Mouse (Mus musculus) liver, adult 2 months (tissue): ENCODE results near the gene Foxk2.

ENCODE experiments used
- CTCF ChIP-seq: fragments of 200-500 bp; IDR thresholded peaks from 2 replicates; pipeline ENCODE4 v1.5.1; 2011; ENCODE audit warnings: low read depth, low read length, control low read depth
- POLR2A ChIP-seq: fragments of 200-500 bp; IDR thresholded peaks from 2 replicates; pipeline ENCODE4 v1.6.1; 2011; ENCODE audit warnings: low read length, control low read depth; ENCODE audit not compliant: insufficient read depth; ENCODE audit errors: extremely low read depth

DNA sequence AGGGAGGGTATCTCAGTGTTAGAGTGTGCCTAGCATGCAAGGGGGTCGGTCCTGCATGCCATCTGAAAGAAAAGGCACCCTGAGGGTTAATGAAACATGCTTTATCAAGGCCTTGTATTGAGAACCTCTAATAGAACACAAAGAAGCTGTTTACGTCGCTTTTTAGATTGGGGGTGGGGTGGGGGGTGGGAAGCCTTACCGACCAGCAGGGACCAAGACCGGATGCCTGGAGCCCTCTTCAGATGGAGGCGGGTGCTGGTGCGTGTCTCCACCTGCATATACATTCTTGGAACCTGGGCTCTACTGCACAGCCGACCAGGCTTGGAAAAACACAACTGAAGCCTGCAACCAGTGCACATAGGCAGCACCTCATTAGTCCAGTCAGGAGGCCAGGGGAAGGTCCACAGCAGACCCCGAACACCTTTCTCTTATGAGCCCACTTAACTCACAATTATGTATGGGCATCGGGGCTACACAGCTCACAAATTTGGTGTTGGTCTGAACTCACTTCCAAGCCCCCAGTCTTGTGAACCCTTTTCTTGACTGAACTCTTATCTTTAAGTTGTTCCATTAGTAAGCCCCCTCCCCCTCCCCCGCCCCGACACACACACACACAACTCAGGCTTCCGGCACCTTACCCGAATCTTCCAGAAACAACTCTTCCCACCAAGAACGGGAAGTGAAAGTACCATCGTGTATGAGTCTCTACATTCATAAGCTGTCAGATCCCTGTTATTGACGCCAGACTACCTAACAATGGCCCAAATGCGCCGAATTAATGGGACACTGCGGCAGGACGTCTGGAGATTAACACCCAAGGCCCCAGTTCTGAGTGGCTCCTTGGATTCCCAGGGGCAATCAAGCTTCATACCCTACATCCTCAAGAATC is 31.4 kb upstream of the Foxk2 start:
- no peak for TF ChIP-seq CTCF
- no peak for TF ChIP-seq POLR2A
